Comparison of ENCODE assay signal across 20 mouse cellular contexts in the genomic region with DNA sequence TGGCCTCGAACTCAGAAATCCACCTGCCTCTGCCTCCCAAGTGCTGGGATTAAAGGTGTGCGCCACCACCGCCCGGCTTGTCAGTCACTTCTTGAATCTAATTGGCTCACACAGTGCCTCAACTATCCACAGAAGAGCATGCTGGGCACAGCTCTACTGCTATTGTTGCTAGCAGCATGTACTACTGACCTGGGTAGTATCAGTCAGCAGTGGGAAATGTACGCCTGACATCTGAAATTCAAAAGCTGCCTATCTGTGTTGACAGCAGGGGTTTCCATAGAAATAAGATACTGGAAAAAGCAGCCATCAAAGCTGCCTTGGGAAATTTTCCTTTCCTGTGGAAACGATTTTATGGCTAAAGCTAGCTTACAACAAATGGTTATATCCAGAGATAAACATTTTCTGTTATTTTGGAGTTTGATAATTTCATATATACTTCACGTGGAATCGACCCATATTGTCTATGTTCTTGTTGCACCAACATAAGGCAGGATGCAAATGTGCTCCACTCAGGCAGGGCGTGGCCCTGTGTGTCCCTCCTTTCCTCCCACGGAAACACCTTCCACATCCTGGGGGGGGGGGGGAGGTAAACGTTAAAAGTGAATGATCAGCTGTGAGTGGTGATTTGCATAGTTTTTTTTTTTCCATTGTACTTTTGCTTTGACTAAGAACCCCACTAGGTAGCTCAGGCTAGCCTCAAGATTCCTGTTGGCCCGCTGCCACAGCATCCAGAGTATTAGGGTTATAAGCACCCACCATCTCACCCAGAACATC. TPM values are rescaled to one million over a fixed set of nuclear protein-coding genes. Genes with fewer than 3 reads are reported as not detected.
A peak's percentile ranks its signal among the peaks of the same experiment; 100 is the strongest.
DNase-seq lines count a peak whose midpoint lies in the region; ATAC-seq lines count a peak whose summit lies in the region.
"Had no signal": no experiment of that assay in that cellular context is flagged by ENCODE, and none has a peak within 500 bp of the region (broad histone marks: within the 10 kb centered on the region; RNA-seq: fewer than 3 reads in every experiment).

No protein-coding gene starts in this region.

- H3K9ac ChIP-seq in heart, embryonic 11.5 days (ENCODE audit: low read depth, low read length), result no peak overlapping the region
- H3K9ac ChIP-seq in midbrain, embryonic 11.5 days (ENCODE audit: low read length), result no peak overlapping the region
- H3K9ac ChIP-seq: embryonic facial prominence, embryonic 13.5 days; limb, embryonic 13.5 days; midbrain, embryonic 12.5 days had no signal

- no peaks in the 10 kb centered on the region for H3K36me3 ChIP-seq in heart, embryonic 10.5 days
- H3K36me3 ChIP-seq in heart, embryonic 11.5 days (ENCODE audit: control insufficient read depth, insufficient read depth, low read length), result no peaks in the 10 kb centered on the region
- H3K36me3 ChIP-seq in midbrain, embryonic 11.5 days (ENCODE audit: control insufficient read depth, insufficient read depth, low read length), result no peaks in the 10 kb centered on the region
- H3K36me3 ChIP-seq: embryonic facial prominence, embryonic 13.5 days; limb, embryonic 13.5 days; midbrain, embryonic 12.5 days had no signal

- no peak overlapping the region for H3K4me2 ChIP-seq in heart, embryonic 11.5 days
- no peak overlapping the region for H3K4me2 ChIP-seq in midbrain, embryonic 11.5 days
- H3K4me2 ChIP-seq: embryonic facial prominence, embryonic 13.5 days; limb, embryonic 13.5 days; midbrain, embryonic 12.5 days had no signal

- no peaks in the 10 kb centered on the region for H3K9me3 ChIP-seq in heart, embryonic 10.5 days
- H3K9me3 ChIP-seq in heart, embryonic 11.5 days (replicated peaks; ENCODE audit: control insufficient read depth, low read length), result no peaks in the 10 kb centered on the region
- no peaks in the 10 kb centered on the region for H3K9me3 ChIP-seq in midbrain, embryonic 11.5 days (ENCODE audit: control insufficient read depth, low read length)
- H3K9me3 ChIP-seq: embryonic facial prominence, embryonic 13.5 days; limb, embryonic 13.5 days; midbrain, embryonic 12.5 days had no signal

- H3K27me3 ChIP-seq in heart, embryonic 10.5 days (ENCODE audit: insufficient read depth, poor library complexity, severe bottlenecking), result no peaks in the 10 kb centered on the region
- H3K27me3 ChIP-seq in heart, embryonic 11.5 days (ENCODE audit: control insufficient read depth, insufficient read depth, low read length), result no peaks in the 10 kb centered on the region
- H3K27me3 ChIP-seq in midbrain, embryonic 11.5 days (ENCODE audit: control insufficient read depth, insufficient read depth, low read length), result no peaks in the 10 kb centered on the region
- H3K27me3 ChIP-seq: embryonic facial prominence, embryonic 13.5 days; limb, embryonic 13.5 days; midbrain, embryonic 12.5 days had no signal

- ATAC-seq in heart, embryonic 11.5 days (replicated peaks; ENCODE audit: insufficient number of reproducible peaks, low FRiP score, low TSS enrichment), result no peak
- ATAC-seq in midbrain, embryonic 11.5 days (ENCODE audit: low FRiP score), result no peak
- ATAC-seq: hindbrain, embryonic 16.5 days had no signal

- peak overlapping the region; percentile 53; the same call in 1 of the 2 replicates for H3K27ac ChIP-seq in heart, embryonic 10.5 days
- H3K27ac ChIP-seq in heart, embryonic 11.5 days (ENCODE audit: low read depth, low read length), result no peak overlapping the region
- H3K27ac ChIP-seq in midbrain, embryonic 11.5 days (ENCODE audit: low read depth, low read length), result no peak overlapping the region
- H3K27ac ChIP-seq: embryonic facial prominence, embryonic 13.5 days; kidney, postnatal 0 days; limb, embryonic 13.5 days; midbrain, embryonic 12.5 days had no signal

- H3K4me3 ChIP-seq in heart, embryonic 10.5 days, result no peak overlapping the region
- H3K4me3 ChIP-seq in heart, embryonic 11.5 days (ENCODE audit: low read depth, low read length), result no peak overlapping the region
- H3K4me3 ChIP-seq in midbrain, embryonic 11.5 days (ENCODE audit: low read depth, low read length), result no peak overlapping the region
- H3K4me3 ChIP-seq: embryonic facial prominence, embryonic 13.5 days; limb, embryonic 13.5 days; midbrain, embryonic 12.5 days had no signal

- peak; percentile 73 for DNase-seq in heart, embryonic 10.5 days (ENCODE audit: low spot score)
- DNase-seq in thymus, postnatal 0 days (ENCODE audit: low spot score), result peak; percentile 13
- no peak for DNase-seq in thymus, postnatal 10 days (ENCODE audit: low spot score in 2 of 2)
- DNase-seq in induced T-regulatory cell, adult 2 months (ENCODE audit: low read depth), result peak; percentile 80
- no peak for DNase-seq in urinary bladder, postnatal 4 days (ENCODE audit: low spot score in 2 of 2)
- DNase-seq in c-Kit-positive CD71-positive TER-119-positive erythroid progenitor cells, embryonic 14.5 days (ENCODE audit: low spot score), result no peak
- DNase-seq in midbrain, embryonic 11.5 days (ENCODE audit: low spot score, missing footprints), result no peak
- DNase-seq: adrenal gland, adult 2 months; cerebellum, adult 2 months; lung, postnatal 14 days; thymus, adult 18-20 months had no signal

- peaks cover 14% of the 10 kb centered on the region for H3K4me1 ChIP-seq in heart, embryonic 10.5 days
- peaks cover 6% of the 10 kb centered on the region; the same call in 1 of the 2 replicates for H3K4me1 ChIP-seq in heart, embryonic 11.5 days (ENCODE audit: control insufficient read depth, insufficient read depth, low read length)
- H3K4me1 ChIP-seq in midbrain, embryonic 11.5 days (ENCODE audit: control insufficient read depth, insufficient read depth, low read length), result peaks cover 4% of the 10 kb centered on the region; the same call in 1 of the 2 replicates
- H3K4me1 ChIP-seq: embryonic facial prominence, embryonic 13.5 days; midbrain, embryonic 12.5 days had no signal

- WGBS in heart, embryonic 10.5 days, result 65% methylated on average over 12 of the region's 12 CpGs
- 69% methylated on average over 12 of the region's 12 CpGs for WGBS in heart, embryonic 11.5 days (ENCODE audit: insufficient replicate concordance)
- WGBS in midbrain, embryonic 11.5 days, result 84% methylated on average over 12 of the region's 12 CpGs

RNA-seq across cellular contexts. Expression of a gene that starts 14.8 kb away (rescaled TPM):
- 0.07 and 0.21 TPM in 2 replicates for polyA plus RNA-seq in heart, embryonic 10.5 days (2016; fragmentation: Nextera tagmentation; extraction: Ambion mirVana)
- 0.94 and 0.97 TPM in 2 replicates for polyA plus RNA-seq in heart, embryonic 11.5 days (2014; fragmentation: Nextera tagmentation; extraction: Ambion mirVana)
- 6.8 and 9.0 TPM in 2 replicates for polyA plus RNA-seq in thymus, postnatal 0 days (2015; fragmentation: Nextera tagmentation; extraction: Ambion mirVana)
- polyA plus RNA-seq in midbrain, embryonic 11.5 days (2014; fragmentation: Nextera tagmentation; extraction: Ambion mirVana), result 0.12 and 0.31 TPM in 2 replicates
- polyA plus RNA-seq: embryonic facial prominence, embryonic 13.5 days; frontal cortex, adult 2 months; hindbrain, embryonic 16.5 days had no signal

RNA-seq across cellular contexts. Expression of a gene that starts 35.6 kb away (rescaled TPM):
- polyA plus RNA-seq in heart, embryonic 10.5 days (2016; fragmentation: Nextera tagmentation; extraction: Ambion mirVana), result 0.58 and 0.79 TPM in 2 replicates
- polyA plus RNA-seq in heart, embryonic 11.5 days (2014; fragmentation: Nextera tagmentation; extraction: Ambion mirVana), result 1.1 and 1.4 TPM in 2 replicates
- polyA plus RNA-seq in thymus, postnatal 0 days (2015; fragmentation: Nextera tagmentation; extraction: Ambion mirVana), result 3.8 and 4.2 TPM in 2 replicates
- polyA plus RNA-seq in midbrain, embryonic 11.5 days (2014; fragmentation: Nextera tagmentation; extraction: Ambion mirVana), result 1.0 and 1.3 TPM in 2 replicates

RNA-seq across cellular contexts. Expression of a gene that starts 53.8 kb away (rescaled TPM):
- polyA plus RNA-seq in heart, embryonic 10.5 days (2016; fragmentation: Nextera tagmentation; extraction: Ambion mirVana), result not detected in 2 replicates
- not detected in 2 replicates for polyA plus RNA-seq in heart, embryonic 11.5 days (2014; fragmentation: Nextera tagmentation; extraction: Ambion mirVana)
- not detected in 2 replicates for polyA plus RNA-seq in thymus, postnatal 0 days (2015; fragmentation: Nextera tagmentation; extraction: Ambion mirVana)
- polyA plus RNA-seq in midbrain, embryonic 11.5 days (2014; fragmentation: Nextera tagmentation; extraction: Ambion mirVana), result not detected in 2 replicates
- polyA plus RNA-seq: adrenal gland, adult 2 months; cerebellum, adult 2 months; embryonic facial prominence, embryonic 13.5 days; frontal cortex, adult 2 months; heart, postnatal 0 days; hindbrain, embryonic 16.5 days; kidney, postnatal 0 days; limb, embryonic 13.5 days; liver, embryonic 16.5 days; midbrain, embryonic 12.5 days had no signal

Comparison
In these comparisons a context has a peak if more than half of its experiments do, and no peak if none do; other contexts are left out.
1. DNase-seq: peak in heart, embryonic 10.5 days (single experiment), thymus, postnatal 0 days (single experiment) and induced T-regulatory cell, adult 2 months (single experiment); none in thymus, postnatal 10 days (0 of 2), urinary bladder, postnatal 4 days (0 of 2), c-Kit-positive CD71-positive TER-119-positive erythroid progenitor cells, embryonic 14.5 days (single experiment) and midbrain, embryonic 11.5 days (single experiment).